Mouse (Mus musculus) right cerebral cortex, postnatal 4 days (tissue): ENCODE measurements at regions not wholly inside any gene's neighbourhood (a gene's known extent, or its start where the extent isn't known, plus 50 kb on each side); places are given as distances from the start of the nearest gene placed in this dataset.
A peak's percentile ranks its signal among the peaks of the same experiment; 100 is the strongest.

Source experiments
- DNase-seq: peaks from one replicate; pipeline ENCODE4 v3.0.0-alpha.2; 2022

- no peak for DNase-seq
Measured at GRCm38 (mm10) chr3:70957470-70957869, 950.1 kb downstream of the Otol1 start.

- DNase-seq = no peak
Measured at GRCm38 (mm10) chr3:70962498-70962897, 955.1 kb downstream of the Otol1 start.

DNA sequence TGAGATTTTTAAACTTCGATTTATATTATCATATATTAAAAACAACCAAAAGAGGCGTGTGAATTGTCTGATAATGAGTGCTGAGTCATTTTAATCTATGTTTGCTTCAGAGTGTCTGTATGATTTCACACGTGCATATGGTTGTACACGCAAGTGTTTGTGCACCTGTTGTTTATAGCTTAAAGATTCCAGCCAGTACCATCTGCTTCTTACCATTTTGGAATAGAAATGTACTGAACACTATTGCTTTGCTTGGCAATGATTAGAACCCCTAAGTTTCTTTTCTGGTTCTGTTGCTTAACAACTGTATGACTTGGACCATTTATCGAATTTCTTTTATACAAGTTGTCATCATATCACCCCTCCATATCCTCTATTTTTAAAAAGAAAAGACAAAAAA is 969.5 kb downstream of the Otol1 start:
- DNase-seq = no peak

GRCm38 (mm10) chr3:70990916-70991315 is 983.5 kb downstream of the Otol1 start:
- DNase-seq = no peak

- peak; percentile 24 for DNase-seq
Measured at GRCm38 (mm10) chr3:71003052-71003451, 995.6 kb downstream of the Otol1 start.
